Mouse (Mus musculus) liver, postnatal 0 days (tissue): ENCODE measurements around the gene Extl2.

Experiments used
- CTCF ChIP-seq: sonication (generic); IDR thresholded peaks from 2 replicates; pipeline ENCODE4 v1.5.1; 2016; ENCODE audit warnings: antibody characterized with exemption, low read depth
- EP300 ChIP-seq: IDR thresholded peaks from 2 replicates; pipeline ENCODE4 v1.6.1; 2016; ENCODE audit warnings: antibody characterized with exemption, low read depth, mild to moderate bottlenecking

- TF ChIP-seq CTCF (no peak), EP300 (no peak)
Measured at GRCm38 (mm10) chr3:116006978-116007940, at the start of gene Extl2, which contains the start of gene Slc30a7.
